Mouse (Mus musculus): ENCODE results near the gene Fmod. TPM values are rescaled to one million over a fixed set of nuclear protein-coding genes. Genes with fewer than 3 reads are reported as not detected.

The Fmod gene
- polyA plus RNA-seq, 1 experiment from 2014 or later: 3.3 TPM

- Histone ChIP-seq H3K27me3 (replicated peaks; ENCODE audit: control insufficient read depth, insufficient read depth, low read length) (no peaks in the 10 kb centered on the region), H3K4me3 (ENCODE audit: low read depth, low read length) (no peak overlapping the region), H3K9me3 (replicated peaks; ENCODE audit: control insufficient read depth, low read length) (no peaks in the 10 kb centered on the region), H3K4me1 (ENCODE audit: control insufficient read depth, insufficient read depth, low read length) (peaks cover 56% of the 10 kb centered on the region), H3K4me2 (ENCODE audit: low read length) (peak overlapping the region; percentile 81), H3K9ac (ENCODE audit: low read length) (peak overlapping the region; percentile 21; the same call in 1 of the 2 replicates), H3K36me3 (ENCODE audit: control insufficient read depth, insufficient read depth, low read length) (peaks cover 22% of the 10 kb centered on the region), H3K27ac (ENCODE audit: low read depth, low read length) (0 out of 2 replicates have a peak overlapping the region, but pooled peaks have one; percentile 14)
- DNase-seq (ENCODE audit: low spot score) (no peak), ATAC-seq (no peak)
- 89% methylated on average over 10 of the region's 10 CpGs for WGBS
Observed at GRCm38 (mm10) chr1:134074606-134075005, 37.6 kb downstream of the Fmod start.

GRCm38 (mm10) chr1:134075532-134075931, 38.5 kb downstream of the Fmod start:
- peaks cover 53% of the 10 kb centered on the region for H3K4me1 ChIP-seq (ENCODE audit: control insufficient read depth, insufficient read depth, low read length)
- DNase-seq (ENCODE audit: low spot score): no peak
- ATAC-seq: no peak

DNA sequence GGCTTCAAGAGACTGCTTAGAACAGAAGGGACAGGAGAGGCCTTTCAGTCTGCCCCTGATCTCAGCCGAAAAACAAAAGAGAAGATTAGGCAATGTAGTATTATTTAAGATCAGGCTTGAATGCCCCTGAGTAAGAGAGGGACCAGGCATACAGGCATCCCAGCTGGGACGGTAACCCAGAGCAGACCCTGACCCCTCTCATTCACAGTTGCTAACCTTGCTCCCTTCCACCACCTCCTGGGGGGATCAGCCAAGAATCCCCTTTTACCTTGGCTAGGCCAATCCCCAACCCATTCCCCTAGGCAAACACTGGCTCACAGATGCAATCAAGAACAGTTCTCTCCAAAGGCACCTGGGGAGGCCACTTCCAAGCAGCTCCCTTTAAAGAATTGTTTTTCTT, 39.7 kb downstream of the Fmod start:
- H3K9me3 ChIP-seq (replicated peaks; ENCODE audit: control insufficient read depth, low read length): no peaks in the 10 kb centered on the region
- H3K36me3 ChIP-seq (ENCODE audit: control insufficient read depth, insufficient read depth, low read length): peaks cover 22% of the 10 kb centered on the region
- H3K27ac ChIP-seq (ENCODE audit: low read depth, low read length): peak overlapping the region; percentile 65; the same call in 1 of the 2 replicates
- peak overlapping the region; percentile 81 for H3K4me2 ChIP-seq (ENCODE audit: low read length)
- no peak for DNase-seq (ENCODE audit: low spot score)
- ATAC-seq: no peak
- H3K9ac ChIP-seq (ENCODE audit: low read length): peak overlapping the region; percentile 95
- peaks cover 44% of the 10 kb centered on the region for H3K4me1 ChIP-seq (ENCODE audit: control insufficient read depth, insufficient read depth, low read length)
- WGBS: 0% methylated on average over 2 of the region's 2 CpGs
- peak overlapping the region; percentile 87 for H3K4me3 ChIP-seq (ENCODE audit: low read depth, low read length)
- H3K27me3 ChIP-seq (replicated peaks; ENCODE audit: control insufficient read depth, insufficient read depth, low read length): no peaks in the 10 kb centered on the region

More at GRCm38 (mm10) chr1:134075532-134075931, 38.5 kb downstream of the Fmod start:
- Histone ChIP-seq H3K9ac (ENCODE audit: low read length) (peak overlapping the region; percentile 95), H3K9me3 (replicated peaks; ENCODE audit: control insufficient read depth, low read length) (no peaks in the 10 kb centered on the region), H3K36me3 (ENCODE audit: control insufficient read depth, insufficient read depth, low read length) (peaks cover 22% of the 10 kb centered on the region), H3K4me3 (ENCODE audit: low read depth, low read length) (peak overlapping the region; percentile 87), H3K27me3 (replicated peaks; ENCODE audit: control insufficient read depth, insufficient read depth, low read length) (no peaks in the 10 kb centered on the region), H3K4me2 (ENCODE audit: low read length) (peak overlapping the region; percentile 81), H3K27ac (ENCODE audit: low read depth, low read length) (peak overlapping the region; percentile 52; the same call in 1 of the 2 replicates)
- WGBS: 76% methylated on average over 8 of the region's 8 CpGs

DNA sequence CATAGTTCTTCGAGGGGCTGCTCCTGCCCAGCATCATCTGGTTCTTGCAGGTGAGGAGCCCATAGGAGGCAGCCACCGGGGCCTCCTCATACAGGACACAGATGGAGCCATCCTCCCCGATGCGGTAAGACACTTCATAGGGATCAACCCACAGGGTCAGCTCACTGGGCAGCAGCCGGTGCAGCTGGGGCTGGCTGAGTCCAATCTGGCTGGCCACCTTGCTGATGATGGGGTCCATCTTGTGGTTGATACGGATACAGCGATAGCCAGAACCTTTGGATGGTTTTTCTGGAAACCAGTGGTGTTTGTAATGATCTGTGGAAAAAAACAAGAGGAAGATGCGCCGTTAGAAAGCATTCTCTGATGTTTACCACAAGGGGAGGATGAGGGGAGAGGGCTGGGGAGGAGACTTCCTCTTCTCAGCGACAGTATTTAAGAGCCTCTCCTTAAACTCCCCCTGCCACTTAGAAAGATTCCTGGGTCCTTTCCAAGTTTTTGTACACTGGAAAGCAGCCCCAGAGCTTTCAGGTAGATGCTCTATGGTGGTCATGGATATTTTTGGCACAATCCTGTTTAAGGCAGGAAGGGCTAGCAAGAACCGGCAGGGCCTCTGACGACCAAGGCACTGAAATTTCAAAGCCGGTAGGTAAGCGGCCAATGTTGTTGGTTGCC, 40.5 kb downstream of the Fmod start:
- H3K36me3 ChIP-seq (ENCODE audit: control insufficient read depth, insufficient read depth, low read length): peaks cover 22% of the 10 kb centered on the region
- H3K9ac ChIP-seq (ENCODE audit: low read length): peak overlapping the region; percentile 95
- ATAC-seq (no peak), DNase-seq (ENCODE audit: low spot score) (peak; percentile 51)
- 19% methylated on average over 14 of the region's 14 CpGs for WGBS
- peaks cover 39% of the 10 kb centered on the region for H3K4me1 ChIP-seq (ENCODE audit: control insufficient read depth, insufficient read depth, low read length)
- no peaks in the 10 kb centered on the region for H3K9me3 ChIP-seq (replicated peaks; ENCODE audit: control insufficient read depth, low read length)
- H3K4me2 ChIP-seq (ENCODE audit: low read length): peak overlapping the region; percentile 81
- peak overlapping the region; percentile 84 for H3K27ac ChIP-seq (ENCODE audit: low read depth, low read length)
- no peaks in the 10 kb centered on the region for H3K27me3 ChIP-seq (replicated peaks; ENCODE audit: control insufficient read depth, insufficient read depth, low read length)
- H3K4me3 ChIP-seq (ENCODE audit: low read depth, low read length): peak overlapping the region; percentile 87

- peak overlapping the region; percentile 95 for H3K9ac ChIP-seq (ENCODE audit: low read length)
- DNase-seq (ENCODE audit: low spot score) (peak; percentile 69), ATAC-seq (peak; percentile 13)
- H3K4me2 ChIP-seq (ENCODE audit: low read length): peak overlapping the region; percentile 81
- peaks cover 34% of the 10 kb centered on the region for H3K4me1 ChIP-seq (ENCODE audit: control insufficient read depth, insufficient read depth, low read length)
- H3K27me3 ChIP-seq (replicated peaks; ENCODE audit: control insufficient read depth, insufficient read depth, low read length): no peaks in the 10 kb centered on the region
- H3K27ac ChIP-seq (ENCODE audit: low read depth, low read length): peak overlapping the region; percentile 84
- peaks cover 22% of the 10 kb centered on the region for H3K36me3 ChIP-seq (ENCODE audit: control insufficient read depth, insufficient read depth, low read length)
- no peaks in the 10 kb centered on the region for H3K9me3 ChIP-seq (replicated peaks; ENCODE audit: control insufficient read depth, low read length)
- peak overlapping the region; percentile 87 for H3K4me3 ChIP-seq (ENCODE audit: low read depth, low read length)
- 4% methylated on average over 19 of the region's 19 CpGs for WGBS
Observed at GRCm38 (mm10) chr1:134078061-134078795, 41.2 kb downstream of the Fmod start.

DNA sequence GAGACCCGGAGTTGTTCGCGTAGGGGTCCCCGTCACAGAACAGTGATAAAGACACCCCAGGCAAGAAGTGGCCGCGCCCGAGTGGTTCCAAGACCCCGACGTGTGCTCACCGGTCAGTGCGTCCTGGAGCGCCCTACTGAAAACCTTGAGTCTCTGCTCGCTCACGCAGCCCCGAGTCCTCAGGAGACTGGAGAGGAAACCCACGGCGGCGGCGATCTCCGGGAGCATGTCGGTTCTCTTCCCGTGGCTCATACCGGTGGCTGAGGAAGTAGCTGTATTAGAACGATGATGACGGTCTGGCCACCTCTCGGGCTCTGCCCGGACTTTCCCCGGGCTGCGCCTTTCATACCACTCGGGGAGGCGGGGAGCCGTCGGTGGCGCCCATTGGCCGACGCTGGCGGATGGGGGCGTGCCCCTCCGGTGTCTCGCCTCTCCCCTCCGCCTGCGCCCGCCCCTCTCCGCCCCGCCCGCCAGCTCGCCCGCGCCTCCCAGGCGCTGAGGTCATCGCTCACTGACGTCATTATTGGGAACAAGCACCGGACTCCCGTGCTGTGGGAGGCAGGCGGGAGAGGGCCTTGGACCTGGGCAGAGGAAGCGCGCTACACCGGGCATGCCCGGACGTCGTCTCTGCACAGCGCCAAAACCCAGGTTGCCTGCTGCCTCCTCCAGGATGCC, 41.9 kb downstream of the Fmod start, which contains the start of gene Btg2:
Gene Btg2, minus strand, starts transcription at position 319 of the 675 bp plus-strand sequence.
- Histone ChIP-seq H3K9me3 (replicated peaks; ENCODE audit: control insufficient read depth, low read length) (no peaks in the 10 kb centered on the region), H3K9ac (ENCODE audit: low read length) (peak within 1 kb of the TSS; percentile 95), H3K27ac (ENCODE audit: low read depth, low read length) (peak within 1 kb of the TSS; percentile 84), H3K27me3 (replicated peaks; ENCODE audit: control insufficient read depth, insufficient read depth, low read length) (no peaks in the 10 kb centered on the region), H3K4me2 (ENCODE audit: low read length) (peak within 1 kb of the TSS; percentile 81), H3K4me3 (ENCODE audit: low read depth, low read length) (peak within 1 kb of the TSS; percentile 87), H3K4me1 (ENCODE audit: control insufficient read depth, insufficient read depth, low read length) (peaks cover 33% of the 10 kb centered on the region), H3K36me3 (ENCODE audit: control insufficient read depth, insufficient read depth, low read length) (peaks cover 22% of the 10 kb centered on the region)
- peak; percentile 97 for DNase-seq (ENCODE audit: low spot score)
- ATAC-seq: peak; percentile 94
- under 1% methylated on average over 56 of the region's 62 CpGs for WGBS

- H3K27ac ChIP-seq (ENCODE audit: low read depth, low read length): peak overlapping the region; percentile 84
- peak overlapping the region; percentile 87 for H3K4me3 ChIP-seq (ENCODE audit: low read depth, low read length)
- peaks cover 32% of the 10 kb centered on the region for H3K4me1 ChIP-seq (ENCODE audit: control insufficient read depth, insufficient read depth, low read length)
- peak overlapping the region; percentile 95 for H3K9ac ChIP-seq (ENCODE audit: low read length)
- peaks cover 19% of the 10 kb centered on the region for H3K36me3 ChIP-seq (ENCODE audit: control insufficient read depth, insufficient read depth, low read length)
- H3K9me3 ChIP-seq (replicated peaks; ENCODE audit: control insufficient read depth, low read length): no peaks in the 10 kb centered on the region
- DNase-seq (ENCODE audit: low spot score): peak; percentile 86
- ATAC-seq: peak; percentile 40
- no peaks in the 10 kb centered on the region for H3K27me3 ChIP-seq (replicated peaks; ENCODE audit: control insufficient read depth, insufficient read depth, low read length)
- H3K4me2 ChIP-seq (ENCODE audit: low read length): peak overlapping the region; percentile 81
- under 1% methylated on average over 9 of the region's 9 CpGs for WGBS
Observed at GRCm38 (mm10) chr1:134079477-134080163, 42.6 kb downstream of the Fmod start.

DNA sequence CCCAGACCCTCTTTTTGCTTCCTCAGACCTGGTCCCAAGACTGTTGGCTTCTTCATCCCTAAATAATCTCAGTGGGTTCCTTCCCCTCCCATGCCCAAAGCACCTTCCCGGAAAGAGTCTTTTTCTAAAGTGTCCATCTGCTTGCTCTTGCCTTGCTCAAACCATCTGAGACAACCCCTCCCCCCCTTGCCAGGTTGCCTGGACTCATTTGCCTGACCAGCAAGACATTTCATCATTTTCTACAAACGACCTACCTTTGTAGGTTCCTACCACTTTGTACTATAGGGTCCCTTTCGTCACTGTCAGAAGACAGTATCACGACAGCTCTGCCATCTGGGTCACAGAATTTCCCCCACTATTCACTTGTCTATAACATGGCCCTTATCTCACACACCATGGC, 43.4 kb downstream of the Fmod start:
- DNase-seq (ENCODE audit: low spot score) (no peak), ATAC-seq (no peak)
- no peak overlapping the region for H3K4me2 ChIP-seq (ENCODE audit: low read length)
- no peaks in the 10 kb centered on the region for H3K27me3 ChIP-seq (replicated peaks; ENCODE audit: control insufficient read depth, insufficient read depth, low read length)
- 74% methylated on average over 4 of the region's 4 CpGs for WGBS
- no peaks in the 10 kb centered on the region for H3K9me3 ChIP-seq (replicated peaks; ENCODE audit: control insufficient read depth, low read length)
- peaks cover 26% of the 10 kb centered on the region for H3K4me1 ChIP-seq (ENCODE audit: control insufficient read depth, insufficient read depth, low read length)
- peaks cover 12% of the 10 kb centered on the region; the same call in 1 of the 2 replicates for H3K36me3 ChIP-seq (ENCODE audit: control insufficient read depth, insufficient read depth, low read length)
- no peak overlapping the region for H3K9ac ChIP-seq (ENCODE audit: low read length)
- H3K4me3 ChIP-seq (ENCODE audit: low read depth, low read length): no peak overlapping the region
- peak overlapping the region; percentile 75; the same call in 1 of the 2 replicates for H3K27ac ChIP-seq (ENCODE audit: low read depth, low read length)
